Mouse (Mus musculus) ovary, adult 18-20 months (tissue): ENCODE results near the gene Srgap1.
A peak's percentile ranks its signal among the peaks of the same experiment; 100 is the strongest.

Experiments
- DNase-seq: peaks from one replicate; pipeline ENCODE4 v3.0.0; 2022; ENCODE audit warnings: low spot score, mixed read lengths

Gene Srgap1

GRCm38 (mm10) chr10:121962053-121962452 lies 85.1 kb downstream of the Srgap1 start:
- DNase-seq, result no peak

- no peak for DNase-seq
These were observed 85.8 kb downstream of the Srgap1 start for GRCm38 (mm10) chr10:121961121-121961893.

GRCm38 (mm10) chr10:121958741-121959140 lies 88.4 kb downstream of the Srgap1 start:
- no peak for DNase-seq

GRCm38 (mm10) chr10:121956505-121956904 lies 90.6 kb downstream of the Srgap1 start:
- DNase-seq, result no peak

GRCm38 (mm10) chr10:121955730-121956129 lies 91.4 kb downstream of the Srgap1 start:
- no peak for DNase-seq

- DNase-seq, result no peak
These were observed 92.2 kb downstream of the Srgap1 start for GRCm38 (mm10) chr10:121954877-121955276.

GRCm38 (mm10) chr10:121953041-121953440 lies 94.1 kb downstream of the Srgap1 start:
- no peak for DNase-seq

GRCm38 (mm10) chr10:121946173-121946572 lies 100.9 kb downstream of the Srgap1 start:
- no peak for DNase-seq

- no peak for DNase-seq
These were observed 115.2 kb downstream of the Srgap1 start for GRCm38 (mm10) chr10:121931909-121932308.

GRCm38 (mm10) chr10:121926094-121926493 lies 121.0 kb downstream of the Srgap1 start:
- DNase-seq, result no peak

GRCm38 (mm10) chr10:121919016-121919415 lies 128.1 kb downstream of the Srgap1 start:
- no peak for DNase-seq

GRCm38 (mm10) chr10:121918579-121918978 lies 128.5 kb downstream of the Srgap1 start:
- DNase-seq, result no peak

GRCm38 (mm10) chr10:121915530-121915929 lies 131.6 kb downstream of the Srgap1 start:
- DNase-seq, result no peak

GRCm38 (mm10) chr10:121904137-121904536 lies 143.0 kb downstream of the Srgap1 start:
- DNase-seq, result peak; percentile 50

GRCm38 (mm10) chr10:121902651-121903050 lies 144.5 kb downstream of the Srgap1 start:
- no peak for DNase-seq

GRCm38 (mm10) chr10:121900772-121901171 lies 146.3 kb downstream of the Srgap1 start:
- no peak for DNase-seq

GRCm38 (mm10) chr10:121899706-121900105 lies 147.4 kb downstream of the Srgap1 start:
- no peak for DNase-seq

GRCm38 (mm10) chr10:121897835-121898370 lies 149.2 kb downstream of the Srgap1 start:
- no peak for DNase-seq

- DNase-seq, result no peak
These were observed 155.6 kb downstream of the Srgap1 start for GRCm38 (mm10) chr10:121891390-121892067.

- DNase-seq, result no peak
These were observed 157.1 kb downstream of the Srgap1 start for GRCm38 (mm10) chr10:121890061-121890460.

- no peak for DNase-seq
These were observed 160.3 kb downstream of the Srgap1 start for GRCm38 (mm10) chr10:121886805-121887204.

- no peak for DNase-seq
These were observed 161.4 kb downstream of the Srgap1 start for GRCm38 (mm10) chr10:121885512-121886218.
